Mouse (Mus musculus): Measurements from ENCODE around the gene Ngf.

DNA sequence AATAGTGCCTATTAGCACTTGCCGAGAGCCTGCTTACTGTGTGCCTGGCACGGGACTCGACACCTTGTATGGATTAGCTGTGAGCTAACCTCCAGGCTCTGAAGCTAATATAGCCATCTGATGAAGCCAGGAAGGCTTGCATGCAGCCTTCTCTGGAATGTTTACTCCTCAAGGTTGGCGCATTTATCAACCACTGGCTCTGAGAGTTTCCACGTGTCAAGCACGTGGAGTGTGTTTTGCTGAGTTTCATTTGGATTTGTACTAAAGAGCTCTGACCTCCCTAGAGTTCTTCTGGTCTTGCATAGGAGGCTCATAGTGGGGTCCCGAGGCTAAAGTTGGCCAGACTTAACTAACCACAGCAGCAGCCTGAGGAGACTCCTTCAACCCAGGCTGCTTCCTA, 55.2 kb downstream of the Ngf start:
- TF ChIP-seq CTCF (IDR thresholded peaks at IDR 0.05; ENCODE audit: low read depth) (no peak), EP300 (IDR thresholded peaks at IDR 0.05; ENCODE audit: low read depth) (no peak)
